Mouse (Mus musculus): ENCODE data around the gene Vat1.

- no peak for TF ChIP-seq ZMIZ1 (IDR thresholded peaks at IDR 0.05; ENCODE audit: low read depth, low read length)
- TF ChIP-seq MAZ (IDR thresholded peaks at IDR 0.05; ENCODE audit: low read depth, low read length), result no peak
- peak; percentile 26; the same call in 1 of the 2 replicates for TF ChIP-seq MXI1 (IDR thresholded peaks at IDR 0.05; ENCODE audit: low read depth, low read length)
- TF ChIP-seq ZNF384 (IDR thresholded peaks at IDR 0.05; ENCODE audit: low read depth, low read length), result no peak
- no peak for TF ChIP-seq IRF4 (IDR thresholded peaks at IDR 0.05; ENCODE audit: low read depth, low read length)
- TF ChIP-seq RAD21 (IDR thresholded peaks at IDR 0.05; ENCODE audit: low read depth, low read length), result peak; percentile 71
- peak in 1 of 2 experiments; percentile 77; a peak in 2 of 4 replicates for TF ChIP-seq CTCF (conservative IDR thresholded peaks at IDR 0.05 in 1 of 2, IDR thresholded peaks at IDR 0.05 in 1 of 2; ENCODE audit: low read depth in 2 of 2, low read length in 2 of 2)
- no peak for TF ChIP-seq HCFC1 (IDR thresholded peaks at IDR 0.05; ENCODE audit: low read depth, low read length)
- TF ChIP-seq MYC (IDR thresholded peaks at IDR 0.05; ENCODE audit: low read depth, low read length), result no peak
- TF ChIP-seq MEF2A (IDR thresholded peaks at IDR 0.05; ENCODE audit: borderline replicate concordance, low read depth, low read length), result no peak
- 0 out of 2 replicates have a peak, but pooled peaks have one; percentile 18 for TF ChIP-seq NRF1 (IDR thresholded peaks at IDR 0.05; ENCODE audit: low read depth, low read length)
These were observed 15.6 kb downstream of the Vat1 start for GRCm38 (mm10) chr11:101450394-101450793.
